Mouse (Mus musculus) forebrain, embryonic 13.5 days (tissue): ENCODE measurements around the gene Ccdc70. TPM values are rescaled to one million over a fixed set of nuclear protein-coding genes. Genes with fewer than 3 reads are reported as not detected.
"Not testable (repeated sequence)": the region's sequence is repeated elsewhere in the genome, so short reads cannot be mapped to it uniquely, and the experiment has no call there.

Source experiments
- ATAC-seq: fragments of 200-750 bp; cut with Nextera tagmentation; 2 replicates; pipeline ENCODE4 v1.8.0; 2017
- H3K27ac ChIP-seq: fragments of 300-500 bp; sonication (generic); 2 replicates; pipeline ENCODE4 v1.5.1; 2015; ENCODE audit warnings: inconsistent platforms, mild to moderate bottlenecking, moderate library complexity
- H3K27me3 ChIP-seq: fragments of 300-500 bp; sonication (generic); 2 replicates; pipeline ENCODE4 v1.6.1; 2015; ENCODE audit warnings: mild to moderate bottlenecking, inconsistent platforms
- H3K36me3 ChIP-seq: fragments of 300-500 bp; sonication (generic); 2 replicates; pipeline ENCODE4 v1.6.1; 2015; ENCODE audit warnings: mild to moderate bottlenecking, inconsistent platforms; ENCODE audit not compliant: poor library complexity, severe bottlenecking
- H3K4me1 ChIP-seq: fragments of 300-500 bp; sonication (generic); 2 replicates; pipeline ENCODE4 v1.6.1; 2015; ENCODE audit warnings: inconsistent platforms
- H3K4me2 ChIP-seq: fragments of 300-500 bp; sonication (generic); 2 replicates; pipeline ENCODE4 v1.6.1; 2015; ENCODE audit warnings: inconsistent platforms, mild to moderate bottlenecking, moderate library complexity
- H3K4me3 ChIP-seq: fragments of 300-500 bp; sonication (generic); 2 replicates; pipeline ENCODE4 v1.5.1; 2015; ENCODE audit warnings: mild to moderate bottlenecking, inconsistent platforms
- H3K9ac ChIP-seq: fragments of 300-500 bp; sonication (generic); 2 replicates; pipeline ENCODE4 v1.6.1; 2015; ENCODE audit warnings: mild to moderate bottlenecking, inconsistent platforms
- H3K9me3 ChIP-seq: fragments of 300-500 bp; sonication (generic); replicated peaks from 2 replicates; pipeline ENCODE4 v1.6.1; 2016; ENCODE audit warnings: inconsistent platforms
- WGBS: fragments of 180-500 bp; shearing (Covaris S2); methylation state at CpG from one replicate; pipeline ENCODE4 v1.1.7; 2015; 5-methylcytosine and 5-hydroxymethylcytosine counted together
- polyA plus RNA-seq: library from polyadenylated mRNA; unstranded; fragments of >200 nt; fragmentation: Nextera tagmentation; extraction: Ambion mirVana; gene quantifications from 2 replicates; pipeline ENCODE4 v1.2.1, GENCODE M21; 2015

The Ccdc70 gene
- not detected in 2 replicates for polyA plus RNA-seq

- no peak for ATAC-seq
- Histone ChIP-seq H3K27me3 (no peaks in the 10 kb centered on the region), H3K9ac (no peak within 1 kb of the TSS), H3K4me3 (no peak within 1 kb of the TSS), H3K36me3 (no peaks in the 10 kb centered on the region), H3K4me1 (no peaks in the 10 kb centered on the region), H3K9me3 (no peaks in the 10 kb centered on the region), H3K4me2 (no peak within 1 kb of the TSS), H3K27ac (no peak within 1 kb of the TSS)
- 87% methylated on average over 3 of the region's 3 CpGs for WGBS
Observed at GRCm38 (mm10) chr8:21969475-21969874, at the start of gene Ccdc70. TSS of gene Ccdc70 (plus strand) at chr8:21969775.

- not testable (repeated sequence) for H3K36me3 ChIP-seq, ATAC-seq, H3K9me3 ChIP-seq, H3K4me3 ChIP-seq, H3K9ac ChIP-seq, H3K4me1 ChIP-seq, H3K27ac ChIP-seq, H3K27me3 ChIP-seq, H3K4me2 ChIP-seq
- 76% methylated on average over 3 of the region's 3 CpGs for WGBS
Observed at GRCm38 (mm10) chr8:21930754-21931153, 38.8 kb upstream of the Ccdc70 start.

GRCm38 (mm10) chr8:21932610-21933009 is 37.0 kb upstream of the Ccdc70 start, which contains the start of gene Defb15:
TSS of gene Defb15 (minus strand) at chr8:21932710.
- Histone ChIP-seq H3K9me3 (no peaks in the 10 kb centered on the region), H3K27me3 (no peaks in the 10 kb centered on the region), H3K27ac (no peak within 1 kb of the TSS), H3K36me3 (no peaks in the 10 kb centered on the region), H3K4me1 (no peaks in the 10 kb centered on the region), H3K4me3 (no peak within 1 kb of the TSS), H3K9ac (no peak within 1 kb of the TSS), H3K4me2 (no peak within 1 kb of the TSS)
- WGBS: 94% methylated on average over 6 of the region's 6 CpGs
- ATAC-seq: no peak

DNA sequence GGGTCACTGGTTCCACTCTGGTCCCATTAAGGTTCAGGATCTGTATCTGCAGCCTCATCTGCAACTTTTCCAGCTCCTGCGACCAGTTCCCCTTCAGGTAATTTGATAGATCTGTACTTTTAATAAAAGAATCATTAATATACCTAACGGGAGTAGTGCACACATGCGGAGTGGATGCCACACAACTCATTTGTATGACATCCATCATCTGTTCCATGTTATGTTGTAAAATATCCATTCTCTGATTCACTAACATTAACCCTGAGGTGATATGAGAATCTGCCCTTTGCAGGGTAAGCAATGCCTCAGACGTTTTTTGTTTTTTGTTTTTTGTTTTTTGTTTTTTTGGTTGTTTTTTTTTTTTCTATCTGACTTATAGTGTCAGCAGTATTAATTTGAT is 31.5 kb upstream of the Ccdc70 start, which contains the start of gene Defb35:
Defb35 (plus strand) TSS at position 301 of the 400 bp plus-strand sequence.
- H3K9me3 ChIP-seq, H3K27ac ChIP-seq, ATAC-seq, H3K36me3 ChIP-seq, H3K27me3 ChIP-seq, H3K4me1 ChIP-seq, H3K4me2 ChIP-seq, H3K4me3 ChIP-seq, H3K9ac ChIP-seq: not testable (repeated sequence)
- WGBS: 92% methylated on average over 4 of the region's 4 CpGs

- Histone ChIP-seq H3K27ac (no peak within 1 kb of the TSS), H3K4me2 (no peak within 1 kb of the TSS), H3K9ac (no peak within 1 kb of the TSS), H3K4me1 (no peaks in the 10 kb centered on the region), H3K9me3 (no peaks in the 10 kb centered on the region), H3K36me3 (no peaks in the 10 kb centered on the region), H3K4me3 (no peak within 1 kb of the TSS), H3K27me3 (no peaks in the 10 kb centered on the region)
- no peak for ATAC-seq
- WGBS: 79% methylated on average over 6 of the region's 6 CpGs
Observed at GRCm38 (mm10) chr8:21946462-21946861, 23.1 kb upstream of the Ccdc70 start, which contains the start of gene Defb13. TSS of gene Defb13 (plus strand) at chr8:21946762.

DNA sequence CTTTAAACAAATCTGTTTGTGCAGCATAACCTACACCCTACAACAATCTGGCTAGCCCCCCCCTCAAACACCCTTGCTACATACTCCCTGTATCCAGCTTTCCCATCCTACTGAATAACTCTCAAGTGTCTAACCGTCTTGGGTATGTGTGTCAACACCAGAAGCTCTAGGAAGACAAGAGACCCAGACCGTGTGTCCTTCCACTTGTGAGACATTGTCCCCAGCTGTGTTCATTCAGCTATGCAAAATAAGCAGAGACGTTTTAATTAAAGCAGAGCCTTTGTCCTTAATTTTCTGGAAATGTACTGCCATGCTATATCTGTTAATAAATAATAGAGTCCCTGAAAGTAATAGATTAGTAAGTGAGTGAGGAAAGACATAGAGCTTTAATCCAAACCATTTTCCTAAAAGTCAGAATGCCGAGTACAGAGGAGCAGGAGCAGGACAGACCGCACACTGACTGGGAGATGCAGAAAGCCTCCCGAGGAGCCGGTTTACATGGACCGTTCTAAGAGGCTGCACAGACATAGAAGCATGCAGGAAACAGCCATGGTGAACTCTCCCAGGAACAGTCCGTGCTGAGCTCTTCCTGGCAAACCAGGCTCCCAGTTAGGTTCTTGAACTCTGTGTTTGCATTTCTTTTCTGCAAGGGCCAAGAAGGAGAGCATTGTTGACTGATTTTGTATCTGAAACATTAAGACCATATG is 22.1 kb upstream of the Ccdc70 start:
- H3K9ac ChIP-seq: no peak overlapping the region
- 53% methylated on average over 9 of the region's 9 CpGs for WGBS
- H3K27me3 ChIP-seq: no peaks in the 10 kb centered on the region
- no peaks in the 10 kb centered on the region for H3K4me1 ChIP-seq
- H3K4me2 ChIP-seq: no peak overlapping the region
- H3K9me3 ChIP-seq: no peaks in the 10 kb centered on the region
- no peak for ATAC-seq
- no peak overlapping the region for H3K4me3 ChIP-seq
- H3K27ac ChIP-seq: no peak overlapping the region
- H3K36me3 ChIP-seq: no peaks in the 10 kb centered on the region

GRCm38 (mm10) chr8:21955321-21955720 is 14.3 kb upstream of the Ccdc70 start:
- Histone ChIP-seq H3K4me3 (no peak overlapping the region), H3K36me3 (no peaks in the 10 kb centered on the region), H3K4me1 (no peaks in the 10 kb centered on the region), H3K9me3 (no peaks in the 10 kb centered on the region), H3K27me3 (no peaks in the 10 kb centered on the region), H3K4me2 (no peak overlapping the region), H3K9ac (no peak overlapping the region), H3K27ac (no peak overlapping the region)
- 10% methylated on average over 9 of the region's 9 CpGs for WGBS
- 0 out of 2 replicates have a peak, but pooled peaks have one; percentile 38 for ATAC-seq

- H3K36me3 ChIP-seq: no peaks in the 10 kb centered on the region
- no peak overlapping the region for H3K9ac ChIP-seq
- 77% methylated on average over 3 of the region's 3 CpGs for WGBS
- no peaks in the 10 kb centered on the region for H3K4me1 ChIP-seq
- H3K4me2 ChIP-seq: no peak overlapping the region
- ATAC-seq: no peak
- H3K9me3 ChIP-seq: no peaks in the 10 kb centered on the region
- no peak overlapping the region for H3K4me3 ChIP-seq
- H3K27me3 ChIP-seq: no peaks in the 10 kb centered on the region
- H3K27ac ChIP-seq: no peak overlapping the region
Observed at GRCm38 (mm10) chr8:21956336-21956735, 13.2 kb upstream of the Ccdc70 start.

DNA sequence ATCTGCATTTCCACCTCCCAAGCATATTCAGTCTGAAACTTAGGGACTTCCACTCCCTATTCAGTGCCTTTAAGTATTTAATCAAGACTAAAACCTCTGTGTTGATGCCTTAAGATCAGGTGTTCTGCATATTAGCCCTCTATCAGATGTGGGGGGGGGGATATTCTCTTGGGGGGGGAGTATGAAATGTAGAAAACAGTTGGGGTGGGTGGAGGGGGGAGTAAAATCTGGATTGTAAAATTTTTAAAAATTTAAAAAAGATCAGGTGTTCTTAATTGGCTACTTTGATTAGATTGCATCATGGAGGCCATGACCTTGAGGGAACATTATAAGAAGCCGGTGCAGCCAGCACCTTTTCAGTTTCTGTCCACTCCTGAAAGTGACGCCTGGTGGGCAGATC is 11.2 kb upstream of the Ccdc70 start, which contains the start of gene Fam90a1a:
Fam90a1a (plus strand) TSS at position 301 of the 400 bp plus-strand sequence.
- Histone ChIP-seq H3K36me3 (no peaks in the 10 kb centered on the region), H3K27me3 (no peaks in the 10 kb centered on the region), H3K4me2 (no peak within 1 kb of the TSS), H3K4me1 (no peaks in the 10 kb centered on the region), H3K4me3 (no peak within 1 kb of the TSS), H3K27ac (no peak within 1 kb of the TSS), H3K9me3 (no peaks in the 10 kb centered on the region), H3K9ac (no peak within 1 kb of the TSS)
- no peak for ATAC-seq
- 90% methylated on average over 2 of the region's 2 CpGs for WGBS

GRCm38 (mm10) chr8:21966646-21967045 is 2.9 kb upstream of the Ccdc70 start:
- Histone ChIP-seq H3K36me3 (no peaks in the 10 kb centered on the region), H3K4me3 (no peak overlapping the region), H3K4me1 (no peaks in the 10 kb centered on the region), H3K27me3 (no peaks in the 10 kb centered on the region), H3K9me3 (no peaks in the 10 kb centered on the region), H3K27ac (no peak overlapping the region), H3K9ac (no peak overlapping the region), H3K4me2 (no peak overlapping the region)
- no peak for ATAC-seq
- 83% methylated on average over 1 of the region's 1 CpGs for WGBS

DNA sequence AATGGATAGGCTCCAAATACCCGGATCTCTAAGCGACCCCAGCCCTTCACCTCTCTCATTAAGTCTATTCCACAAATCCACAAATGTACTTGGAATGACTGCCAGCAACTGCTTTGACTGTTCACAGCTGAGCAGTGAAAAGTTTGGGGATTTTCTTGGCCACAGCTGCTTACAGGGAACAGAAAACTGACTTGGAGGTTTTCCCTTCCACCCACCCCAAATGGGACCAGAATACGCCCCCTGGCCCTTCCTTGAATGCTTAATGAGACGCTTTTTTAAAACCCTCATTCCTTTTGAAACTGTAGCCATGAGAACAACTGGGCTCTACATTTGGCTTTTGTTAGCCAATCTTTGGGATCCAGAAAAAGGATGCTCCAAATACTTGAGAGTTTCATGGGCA is 8.6 kb downstream of the Ccdc70 start:
- Histone ChIP-seq H3K9ac (no peak overlapping the region), H3K4me1 (no peaks in the 10 kb centered on the region), H3K4me2 (no peak overlapping the region), H3K36me3 (no peaks in the 10 kb centered on the region), H3K4me3 (no peak overlapping the region), H3K27ac (no peak overlapping the region), H3K9me3 (no peaks in the 10 kb centered on the region; the same call in 1 of the 2 replicates), H3K27me3 (no peaks in the 10 kb centered on the region)
- 55% methylated on average over 4 of the region's 4 CpGs for WGBS
- no peak for ATAC-seq

DNA sequence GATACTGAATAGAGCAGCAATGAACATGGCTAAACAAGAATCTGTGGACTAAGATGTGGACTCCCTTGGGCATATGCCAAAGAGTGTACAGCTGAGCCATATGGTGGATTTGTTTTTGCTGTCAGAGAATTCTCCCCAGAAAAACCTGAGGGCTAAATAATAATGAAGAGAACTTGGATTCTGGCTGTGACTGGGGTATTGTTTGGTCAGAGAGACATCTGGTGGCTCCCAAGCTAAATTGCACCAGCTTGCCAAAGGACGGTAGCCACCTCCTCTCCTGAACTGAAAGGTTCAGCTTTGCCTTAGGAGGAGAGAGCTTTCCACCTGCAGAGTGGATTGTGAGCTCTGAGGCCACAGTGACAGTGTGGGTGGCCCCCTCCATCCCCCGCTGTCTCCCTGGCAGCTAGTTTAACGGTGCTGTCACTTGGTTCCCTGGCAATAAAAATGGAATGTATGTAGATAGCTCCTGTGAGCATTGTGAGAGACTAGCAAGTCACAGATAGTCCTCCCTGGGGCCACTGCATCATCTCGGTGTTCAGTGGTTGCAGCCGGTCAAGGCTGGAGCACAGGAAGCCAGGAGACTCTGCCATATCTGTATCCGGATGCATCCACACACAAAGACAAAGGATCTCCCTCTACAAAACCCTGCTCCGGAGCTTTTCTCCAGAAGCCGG is 12.2 kb downstream of the Ccdc70 start:
- peak; percentile 57 for ATAC-seq
- 63% methylated on average over 8 of the region's 8 CpGs for WGBS
- H3K27me3 ChIP-seq: no peaks in the 10 kb centered on the region
- no peaks in the 10 kb centered on the region for H3K4me1 ChIP-seq
- H3K9ac ChIP-seq: no peak overlapping the region
- H3K36me3 ChIP-seq: no peaks in the 10 kb centered on the region
- H3K4me3 ChIP-seq: no peak overlapping the region
- no peak overlapping the region for H3K27ac ChIP-seq
- H3K4me2 ChIP-seq: no peak overlapping the region
- H3K9me3 ChIP-seq: no peaks in the 10 kb centered on the region; the same call in 1 of the 2 replicates
